ENCODE assay signal across 7 mouse cellular contexts in the genomic region with DNA sequence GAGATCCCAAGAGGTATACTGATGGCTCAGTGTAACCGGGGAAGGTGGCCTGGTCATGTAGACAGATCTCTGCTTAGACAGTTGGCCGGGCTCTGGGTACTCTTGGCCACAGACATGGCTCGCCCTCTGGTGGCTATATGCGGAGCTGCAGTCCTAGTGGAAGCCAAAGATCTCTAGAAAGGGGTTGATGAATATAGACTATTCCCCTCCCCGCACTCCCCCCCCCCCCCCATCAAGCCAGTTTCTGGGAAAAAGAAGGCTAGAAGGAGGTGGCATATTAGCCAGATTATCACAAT. TPM values are rescaled to one million over a fixed set of nuclear protein-coding genes. Genes with fewer than 3 reads are reported as not detected.
DNase-seq lines count a peak whose midpoint lies in the region; ATAC-seq and TF ChIP-seq lines count a peak whose summit lies in the region.

No protein-coding gene starts in this region.

- no peaks in the 10 kb centered on the region for H3K36me3 ChIP-seq in G1E (replicated peaks)
- H3K36me3 ChIP-seq in embryonic facial prominence, embryonic 10.5 days (replicated peaks), result no peaks in the 10 kb centered on the region

- peaks cover 14% of the 10 kb centered on the region for H3K4me1 ChIP-seq in G1E (ENCODE audit: insufficient read depth, low read depth, low read length)
- peaks cover 44% of the 10 kb centered on the region for H3K4me1 ChIP-seq in embryonic facial prominence, embryonic 10.5 days

- no peak overlapping the region for H3K4me3 ChIP-seq in G1E (ENCODE audit: low read depth, low read length)
- no peak overlapping the region for H3K4me3 ChIP-seq in embryonic facial prominence, embryonic 10.5 days

- peaks cover 51% of the 10 kb centered on the region for H3K27me3 ChIP-seq in G1E (ENCODE audit: insufficient read depth, low read length)
- peaks cover 76% of the 10 kb centered on the region for H3K27me3 ChIP-seq in embryonic facial prominence, embryonic 10.5 days (replicated peaks; ENCODE audit: low read depth, poor library complexity, severe bottlenecking)

- DNase-seq in G1E (ENCODE audit: low spot score), result peak; percentile 70
- peak; percentile 88 for DNase-seq in adrenal gland, postnatal 10 days
- DNase-seq in embryonic facial prominence, embryonic 10.5 days (ENCODE audit: low spot score), result peak; percentile 82
- DNase-seq in heart, postnatal 10 days, result peak; percentile 87 to 89
- DNase-seq in layer of hippocampus, postnatal 10 days (ENCODE audit: low spot score in 2 of 2), result peak; percentile 85 to 90
- peak; percentile 54 to 74 for DNase-seq in spleen, adult 18-20 months

- TF ChIP-seq CTCF in G1E (IDR thresholded peaks at IDR 0.05; ENCODE audit: low read depth, low read length), result peak; percentile 69; the same call in 1 of the 2 replicates

- H3K27ac ChIP-seq in embryonic facial prominence, embryonic 10.5 days (replicated peaks), result no peak overlapping the region

- intact Hi-C loops in heart, postnatal 10 days (cut with DNase I), result loop anchor here (2.0 to 5.0 kb wide), 2 partner anchors 62 to 121 kb away; no protein-coding TSS in a partner anchor

- peaks cover 3% of the 10 kb centered on the region; the same call in 1 of the 2 replicates for H3K9me3 ChIP-seq in G1E (replicated peaks)
- H3K9me3 ChIP-seq in embryonic facial prominence, embryonic 10.5 days, result no peaks in the 10 kb centered on the region

- ATAC-seq in G1E (ENCODE audit: extremely low read depth, insufficient number of reproducible peaks, low FRiP score, poor library complexity, severe bottlenecking), result peak; percentile 84
- peak; percentile 79 for ATAC-seq in megakaryocyte progenitor cell, adult 5-6 weeks (replicated peaks; ENCODE audit: poor library complexity)

- WGBS in embryonic facial prominence, embryonic 10.5 days, result 3% methylated on average over 5 of the region's 5 CpGs

RNA-seq across cellular contexts. Expression of gene Rtn4rl2, which starts 3.5 kb away (rescaled TPM):
- total RNA-seq in G1E (2014; fragmentation: Nextera tagmentation) (not detected in 2 replicates), G1E (2017) (not detected in 2 replicates)
- polyA plus RNA-seq in G1E (2012), result not detected in 2 replicates
- 1 to 10 TPM; 1.3 to 2.1 TPM for total RNA-seq in adrenal gland, postnatal 10 days (2021)
- polyA plus RNA-seq in embryonic facial prominence, embryonic 10.5 days (2016; fragmentation: Nextera tagmentation; extraction: Ambion mirVana), result 2.5 and 2.6 TPM in 2 replicates
- total RNA-seq in heart, postnatal 10 days (2021), result 1 to 10 TPM; 4.0 to 8.0 TPM
- 100 to 1,000 TPM; 108 to 116 TPM for total RNA-seq in layer of hippocampus, postnatal 10 days (2021)
- total RNA-seq in megakaryocyte progenitor cell, adult 5-6 weeks (2015), result not detected in 2 replicates
- total RNA-seq in megakaryocyte progenitor cell, adult 5-6 weeks (2017), result not detected in 2 replicates

RNA-seq across cellular contexts. Expression of gene Slc43a3, which starts 46.4 kb away (rescaled TPM):
- total RNA-seq in G1E (2014; fragmentation: Nextera tagmentation), result 116 and 137 TPM in 2 replicates
- total RNA-seq in G1E (2017), result 85.2 and 90.3 TPM in 2 replicates
- polyA plus RNA-seq in G1E (2012), result 13.5 and 15.4 TPM in 2 replicates
- 10 to 100 TPM; 56.3 to 69.7 TPM for total RNA-seq in adrenal gland, postnatal 10 days (2021)
- 29.5 and 30.8 TPM in 2 replicates for polyA plus RNA-seq in embryonic facial prominence, embryonic 10.5 days (2016; fragmentation: Nextera tagmentation; extraction: Ambion mirVana)
- 100 to 1,000 TPM in 1 of 2 experiments, 10 to 100 TPM in 1; 53.0 to 109 TPM for total RNA-seq in heart, postnatal 10 days (2021)
- 1 to 10 TPM; 2.4 to 5.3 TPM for total RNA-seq in layer of hippocampus, postnatal 10 days (2021)
- total RNA-seq in megakaryocyte progenitor cell, adult 5-6 weeks (2015), result 111 and 119 TPM in 2 replicates
- total RNA-seq in megakaryocyte progenitor cell, adult 5-6 weeks (2017), result 94.2 and 94.7 TPM in 2 replicates

RNA-seq across cellular contexts. Expression of gene Slc43a1, which starts 51.3 kb away (rescaled TPM):
- total RNA-seq in G1E (2014; fragmentation: Nextera tagmentation) (0.29 and 62.5 TPM in 2 replicates), G1E (2017) (0.05 and 0.12 TPM in 2 replicates)
- 0.03 TPM in 1 of 2 replicates, not detected in the other for polyA plus RNA-seq in G1E (2012)
- total RNA-seq in adrenal gland, postnatal 10 days (2021), result 1 to 10 TPM; 7.9 to 8.0 TPM
- polyA plus RNA-seq in embryonic facial prominence, embryonic 10.5 days (2016; fragmentation: Nextera tagmentation; extraction: Ambion mirVana), result 30.4 and 35.4 TPM in 2 replicates
- total RNA-seq in heart, postnatal 10 days (2021), result 1 to 10 TPM; 2.2 to 3.4 TPM
- under 1 TPM; 0.27 to 0.75 TPM for total RNA-seq in layer of hippocampus, postnatal 10 days (2021)
- 25.7 and 33.4 TPM in 2 replicates for total RNA-seq in megakaryocyte progenitor cell, adult 5-6 weeks (2015)
- 14.2 and 15.0 TPM in 2 replicates for total RNA-seq in megakaryocyte progenitor cell, adult 5-6 weeks (2017)

Comparison
In these comparisons a context has a peak if more than half of its experiments do, and no peak if none do; other contexts are left out.
1. RNA of gene Rtn4rl2, which starts 3.5 kb away (total RNA-seq): 108 to 116 TPM in layer of hippocampus, postnatal 10 days; 4.0 to 8.0 TPM in heart, postnatal 10 days, 1.3 to 2.1 TPM in adrenal gland, postnatal 10 days, not detected in G1E and not detected in megakaryocyte progenitor cell, adult 5-6 weeks; every median in the first group is over 10 times any median in the second.
2. RNA of gene Slc43a3, which starts 46.4 kb away (total RNA-seq): 85.2 to 137 TPM in G1E, 94.2 to 119 TPM in megakaryocyte progenitor cell, adult 5-6 weeks, 53.0 to 109 TPM in heart, postnatal 10 days and 56.3 to 69.7 TPM in adrenal gland, postnatal 10 days; 2.4 to 5.3 TPM in layer of hippocampus, postnatal 10 days; every median in the first group is over 4 times any median in the second.
3. Peak in every context shown above with its lines, with median percentiles within 50 percentile points of each other: DNase-seq.